Mouse (Mus musculus): ENCODE data around the gene Wdr38.

Gene Wdr38

DNA sequence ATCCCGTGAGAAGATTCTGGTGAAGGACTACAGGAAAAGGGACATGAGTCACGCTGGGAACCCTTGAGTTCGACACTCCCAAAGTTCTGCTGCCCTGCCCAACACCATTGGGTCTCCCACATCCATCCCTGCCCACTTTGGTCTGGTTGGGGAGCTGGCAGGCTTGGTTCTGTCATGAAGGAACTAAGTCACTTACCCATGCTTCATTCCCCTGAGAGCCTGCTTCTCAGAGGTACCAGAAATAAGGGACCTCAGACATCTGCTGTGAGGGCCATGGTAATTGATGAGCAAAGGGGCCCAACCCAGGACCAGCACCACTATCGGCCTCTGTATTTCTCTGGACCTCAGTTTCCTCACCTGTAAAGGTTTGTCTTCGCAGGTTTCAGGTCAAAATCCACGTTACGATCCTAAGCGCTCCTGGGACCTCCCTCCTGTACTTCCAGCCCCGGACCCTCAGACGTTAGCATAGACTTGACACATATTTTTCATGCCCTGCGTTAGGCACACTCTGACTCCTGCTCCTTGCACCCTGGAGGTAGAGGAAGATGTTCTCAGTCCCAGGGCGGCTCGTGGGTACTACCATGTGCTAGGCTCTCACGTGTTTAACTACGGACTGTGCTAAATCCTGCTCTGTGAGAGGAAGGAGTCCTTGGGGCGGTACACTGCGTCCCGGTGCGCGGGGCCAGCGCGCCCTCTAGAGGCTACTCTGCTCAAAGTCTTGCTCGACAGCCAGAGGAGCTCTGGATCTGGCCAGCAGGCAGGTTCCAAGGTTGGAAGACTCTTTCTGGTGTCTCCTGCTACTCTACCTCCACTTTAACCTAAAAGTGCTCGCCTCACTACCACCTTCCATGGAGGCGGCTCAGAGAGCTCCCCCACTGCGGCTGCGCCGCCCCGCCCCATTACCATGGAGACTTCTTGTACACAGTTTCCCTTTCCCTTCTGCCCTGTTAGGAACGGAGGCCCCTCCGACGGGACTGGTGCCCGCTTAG lies at the start of gene Wdr38:
TSS of gene Wdr38 (plus strand) at position 91 of the 989 bp plus-strand sequence.
- peak; percentile 99 for DNase-seq

DNA sequence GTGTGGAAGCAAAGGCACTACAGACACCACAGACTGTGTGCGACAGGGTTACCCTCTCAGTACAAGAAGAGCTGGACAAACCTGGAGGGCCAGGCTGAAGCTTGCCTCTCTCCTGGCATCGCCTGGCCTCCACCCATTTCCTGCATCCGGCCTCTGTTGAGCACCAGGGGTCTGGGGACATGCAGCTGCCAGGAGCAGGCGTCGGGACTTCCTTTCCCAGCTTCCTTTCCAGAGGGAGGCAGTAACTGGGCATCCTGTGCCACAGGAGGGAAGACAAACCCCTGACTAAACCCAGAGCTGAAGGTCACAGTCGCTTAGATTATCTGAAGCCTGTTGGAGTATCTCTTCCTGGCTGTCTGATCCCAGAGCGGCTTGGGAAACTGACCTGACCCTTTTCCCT lies 49.7 kb upstream of the Wdr38 start:
- peak; percentile 95 for DNase-seq

DNA sequence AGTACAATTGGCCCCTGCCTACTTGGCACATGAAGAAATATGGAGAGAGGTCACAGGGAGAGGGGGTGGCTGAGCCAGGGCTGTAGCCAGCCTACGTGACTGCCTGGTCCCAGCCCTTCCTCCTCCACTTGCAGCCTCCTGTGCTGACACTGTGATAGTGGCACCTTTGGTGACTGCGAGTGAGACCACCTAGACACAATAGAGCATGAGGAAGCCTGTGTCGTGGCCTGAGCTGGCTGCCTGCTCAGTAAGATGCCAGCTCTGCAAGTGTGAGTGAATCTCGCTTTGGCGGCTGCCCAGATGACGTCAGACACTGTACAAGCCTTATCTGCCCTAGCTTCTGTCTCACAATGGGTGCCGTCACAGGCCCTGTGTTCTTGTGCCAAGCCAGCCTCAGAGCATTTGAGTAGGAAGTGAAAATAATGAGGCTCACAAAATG lies 47.0 kb upstream of the Wdr38 start:
- peak; percentile 99 for DNase-seq

DNA sequence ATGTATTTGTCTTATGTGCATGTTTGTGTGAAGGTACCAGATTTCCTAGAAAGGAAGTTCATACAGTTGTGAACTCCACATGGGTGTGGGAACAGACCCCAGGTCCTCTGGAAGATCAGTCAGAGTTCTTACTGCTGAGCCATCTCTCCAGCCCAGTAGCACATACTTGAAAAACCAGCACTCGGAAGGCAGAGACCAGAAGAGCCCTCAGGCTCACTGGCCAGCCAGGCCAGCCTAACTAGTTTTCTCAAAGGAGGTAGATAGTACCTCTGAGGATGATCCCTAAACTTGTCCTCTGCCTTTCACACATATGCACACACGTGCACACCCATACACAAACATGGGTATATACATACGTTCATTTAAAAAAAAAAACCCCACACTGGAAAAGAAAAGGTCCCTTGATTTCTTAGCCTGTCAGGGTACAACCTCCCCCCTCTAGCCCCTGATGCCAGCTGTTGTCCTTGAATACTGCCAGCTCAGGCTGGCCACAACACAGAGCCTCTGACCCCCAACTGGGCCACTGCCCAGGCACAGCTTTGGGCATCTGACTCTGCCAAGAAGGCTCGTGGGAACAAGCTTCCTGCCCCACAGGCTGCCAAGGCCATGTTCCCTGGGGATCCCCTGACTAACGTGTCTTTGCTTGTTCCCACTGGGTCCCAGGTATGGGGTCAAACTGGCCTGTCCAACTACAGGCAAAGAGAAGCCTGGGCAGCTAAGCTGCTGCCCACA lies 44.0 kb upstream of the Wdr38 start:
- DNase-seq: peak; percentile 98

DNA sequence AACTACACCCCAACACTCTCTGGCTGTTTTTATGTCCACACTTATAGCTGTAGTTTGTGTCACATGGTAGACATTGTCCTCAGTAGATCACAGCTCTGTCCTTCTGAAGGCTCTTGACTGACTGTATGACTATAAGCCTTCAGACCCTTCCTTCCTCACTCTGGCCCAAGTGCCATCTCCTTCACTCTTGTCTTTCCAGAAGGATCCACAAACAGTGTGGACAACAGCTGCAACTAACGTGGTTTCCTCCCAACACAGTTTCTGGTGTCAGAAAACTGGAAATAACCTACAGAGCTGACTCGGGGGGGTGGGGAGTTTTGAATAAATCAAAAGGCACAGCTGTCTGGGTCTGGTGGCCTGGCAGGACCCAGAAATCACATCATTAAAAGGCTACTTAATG lies 41.2 kb upstream of the Wdr38 start:
- no peak for DNase-seq

DNA sequence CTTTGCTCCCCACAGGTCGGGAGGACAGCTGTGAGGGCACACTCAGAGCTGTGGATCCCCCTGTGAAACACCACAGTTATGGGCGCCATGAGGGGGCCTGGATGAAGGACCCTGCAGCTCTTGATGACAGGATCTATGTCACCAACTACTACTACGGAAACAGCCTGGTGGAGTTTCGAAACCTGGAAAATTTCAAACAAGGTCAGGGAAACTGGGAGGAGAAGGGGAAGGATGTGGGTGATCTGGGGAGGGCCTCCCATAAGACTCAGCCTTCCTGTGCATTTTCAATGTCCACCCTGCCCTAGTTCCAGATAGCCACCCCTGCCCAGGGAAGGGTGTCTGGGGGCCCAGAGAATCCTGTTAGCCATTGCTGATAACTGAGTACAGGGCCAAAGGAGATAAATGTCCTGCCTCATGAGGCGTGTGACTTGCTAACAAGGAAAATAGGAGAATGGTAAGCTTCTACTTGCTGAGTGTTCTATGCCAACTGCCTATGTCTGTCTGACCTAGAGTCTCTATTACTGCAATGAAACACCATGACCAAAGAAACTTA lies 39.5 kb upstream of the Wdr38 start:
- DNase-seq: no peak

DNA sequence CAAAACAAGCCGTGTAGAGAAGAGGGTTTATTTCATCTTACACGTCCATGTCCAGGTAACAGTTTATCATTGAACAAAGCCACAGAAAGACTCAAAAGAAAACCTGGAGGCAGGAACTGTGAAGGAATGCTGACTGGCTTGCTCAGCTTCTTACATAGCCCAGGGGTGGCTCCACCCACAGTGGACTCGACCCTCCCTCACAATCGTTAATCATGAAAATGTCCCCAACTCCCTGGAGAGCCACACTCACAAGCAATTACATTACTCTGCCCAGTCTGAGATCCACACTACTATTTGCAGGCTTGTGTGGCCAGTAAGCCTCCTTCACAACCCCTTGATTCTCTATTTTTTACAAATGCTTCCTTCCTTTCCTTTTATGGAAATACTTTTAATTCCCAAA lies 33.1 kb upstream of the Wdr38 start:
- DNase-seq: no peak

DNA sequence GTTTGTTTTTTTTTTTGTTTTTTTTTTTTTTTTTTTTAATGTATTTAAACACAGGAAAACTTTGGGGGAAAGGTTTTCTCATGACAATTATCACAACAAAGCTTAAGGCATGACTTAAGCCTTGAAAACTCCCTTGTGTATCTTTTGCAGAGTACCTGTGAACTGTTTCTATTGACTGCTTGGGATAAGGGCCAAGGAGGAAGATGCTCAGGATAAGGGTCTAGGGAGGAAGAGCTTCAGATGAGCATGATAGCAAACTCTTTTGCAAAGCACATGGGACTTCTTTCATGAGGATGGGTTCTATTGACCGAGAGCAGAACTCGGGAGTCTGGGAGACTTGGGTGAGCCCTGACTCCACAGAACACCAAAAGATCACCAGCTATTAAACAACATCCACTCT lies 27.6 kb upstream of the Wdr38 start:
- DNase-seq: no peak

DNA sequence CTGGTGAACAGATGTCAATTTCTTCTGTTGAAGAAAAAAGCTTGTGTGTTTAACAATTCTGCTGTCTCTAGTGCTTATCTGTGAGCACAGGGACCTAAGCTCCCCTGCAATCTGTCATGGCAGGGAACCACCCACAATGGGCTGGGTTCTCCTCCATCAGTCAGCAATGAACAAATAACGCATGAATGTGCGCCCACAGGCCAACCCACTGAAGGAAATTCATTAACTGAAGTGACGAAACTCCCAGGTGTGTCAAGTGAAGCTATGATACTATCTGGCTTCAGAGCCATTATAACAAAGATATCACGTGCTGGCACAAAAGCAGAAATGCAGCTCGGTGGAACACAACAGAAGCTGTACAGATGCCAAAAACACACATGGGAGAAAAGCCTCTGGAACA lies 27.2 kb upstream of the Wdr38 start:
- no peak for DNase-seq

DNA sequence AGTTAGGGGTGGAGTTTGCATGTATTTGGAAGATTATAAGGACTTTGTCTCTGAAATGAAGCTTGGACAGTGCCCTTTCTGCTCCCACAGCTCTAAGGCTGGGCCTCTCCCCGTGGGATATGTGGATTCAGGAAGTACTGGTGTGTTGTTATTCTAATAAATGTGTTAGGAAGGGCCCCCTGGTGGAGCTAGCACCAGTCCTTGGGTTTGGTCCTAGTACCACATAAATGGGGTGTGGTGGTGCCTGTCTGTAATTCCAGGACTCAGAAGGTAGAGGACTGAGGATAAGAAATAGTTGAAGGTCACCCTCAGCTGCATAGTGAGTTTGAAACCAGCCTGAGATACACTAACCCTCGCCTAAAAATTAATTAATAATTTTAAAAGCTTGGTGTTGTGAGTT lies 24.1 kb upstream of the Wdr38 start:
- DNase-seq: no peak

DNA sequence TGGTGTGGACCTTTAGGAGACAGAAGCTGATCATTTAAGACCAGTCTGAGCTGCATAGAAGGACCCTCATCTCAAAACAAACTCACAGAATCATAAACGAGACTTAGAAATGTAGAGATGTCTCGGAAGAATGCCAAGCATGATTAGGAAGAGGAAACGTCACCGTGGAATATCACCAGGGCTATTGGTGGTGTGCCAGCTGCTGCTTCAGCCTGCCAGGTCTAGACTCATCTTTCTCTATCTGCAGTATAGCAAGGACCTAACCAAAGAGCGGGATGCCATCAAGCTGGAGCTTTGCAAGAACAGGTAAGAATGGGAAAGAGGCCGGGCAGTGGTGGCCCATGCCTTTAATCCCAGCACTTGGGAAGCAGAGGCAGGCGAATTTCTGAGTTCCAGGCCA lies 23.6 kb upstream of the Wdr38 start:
- DNase-seq: no peak

DNA sequence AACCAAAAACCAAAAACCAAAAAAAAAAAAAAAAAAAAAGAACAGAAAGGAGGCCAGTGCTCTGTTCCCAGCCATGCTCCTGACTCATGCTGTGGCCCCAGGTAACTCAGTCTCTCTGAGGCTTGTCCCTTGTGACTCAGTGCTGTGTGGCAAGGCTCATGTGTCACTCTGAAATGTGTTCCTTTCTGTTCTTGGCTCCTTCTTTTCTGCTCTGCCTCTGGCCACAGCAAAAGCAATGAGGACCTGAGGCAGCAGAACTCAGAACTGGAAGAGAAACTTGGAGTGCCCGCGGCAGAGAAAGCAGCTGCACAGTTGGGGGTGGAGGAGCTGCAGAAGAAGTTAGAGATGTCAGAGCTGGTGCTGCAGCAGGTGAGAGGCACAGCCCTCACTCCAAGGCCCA lies 23.1 kb upstream of the Wdr38 start:
- DNase-seq: no peak

DNA sequence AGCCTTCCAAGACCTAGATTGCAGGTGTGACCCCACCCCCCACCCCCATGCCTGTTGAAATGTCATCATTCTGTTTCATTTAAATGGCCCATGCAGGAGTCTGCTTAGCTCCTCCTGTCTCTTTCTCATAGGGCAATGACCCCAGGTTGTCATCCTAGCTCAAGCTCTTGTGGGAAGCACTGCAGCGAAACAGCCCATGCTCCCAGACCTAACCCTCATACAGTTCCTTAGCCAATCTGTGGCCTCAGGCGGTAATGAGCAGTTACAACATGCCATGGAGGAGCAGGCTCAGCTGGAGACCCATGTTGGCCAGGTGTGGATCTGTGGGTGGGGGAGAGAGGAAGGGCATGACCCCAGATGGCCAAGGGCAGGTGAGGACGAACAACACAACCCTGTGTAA lies 22.1 kb upstream of the Wdr38 start:
- DNase-seq: no peak

DNA sequence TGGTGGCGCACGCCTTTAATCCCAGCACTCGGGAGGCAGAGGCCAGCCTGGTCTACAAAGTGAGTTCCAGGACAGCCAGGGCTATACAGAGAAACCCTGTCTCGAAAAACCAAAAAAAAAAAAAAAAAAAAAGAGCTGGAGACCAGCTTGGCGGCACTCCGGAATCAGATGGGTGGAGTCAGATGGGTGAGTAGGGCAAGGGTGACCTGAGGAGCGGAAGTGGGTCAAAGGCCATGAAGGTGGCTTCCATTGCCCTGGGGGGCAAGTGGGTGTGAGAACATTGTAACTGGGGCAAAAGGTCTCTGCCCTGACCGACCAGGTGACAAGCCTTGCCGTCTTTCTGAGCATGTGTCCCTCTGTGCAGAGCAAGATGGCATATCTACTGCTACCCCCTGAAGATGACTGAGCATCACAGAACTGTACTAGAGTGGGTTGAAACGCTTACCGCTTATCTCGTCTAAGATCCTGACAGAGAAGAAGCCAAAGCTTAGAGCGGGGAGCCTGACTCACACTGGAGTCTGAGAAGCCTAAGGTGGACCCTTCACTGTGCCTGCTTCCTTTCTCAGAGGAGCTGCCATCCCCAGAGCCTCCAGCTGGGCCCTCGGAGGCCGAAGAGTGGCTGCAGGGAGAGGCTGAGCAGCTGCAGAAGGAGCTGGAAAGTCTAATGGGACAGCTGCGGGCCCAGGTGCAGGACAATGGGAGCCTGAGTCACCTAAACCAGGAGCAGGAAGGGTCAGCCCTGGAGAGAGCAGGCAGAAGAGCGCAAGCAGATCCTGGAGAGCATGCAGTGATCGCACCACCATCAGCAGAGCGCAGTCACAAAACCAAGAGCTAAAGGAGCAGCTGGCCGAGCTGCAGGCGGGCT lies 21.1 kb upstream of the Wdr38 start:
- DNase-seq: no peak

DNA sequence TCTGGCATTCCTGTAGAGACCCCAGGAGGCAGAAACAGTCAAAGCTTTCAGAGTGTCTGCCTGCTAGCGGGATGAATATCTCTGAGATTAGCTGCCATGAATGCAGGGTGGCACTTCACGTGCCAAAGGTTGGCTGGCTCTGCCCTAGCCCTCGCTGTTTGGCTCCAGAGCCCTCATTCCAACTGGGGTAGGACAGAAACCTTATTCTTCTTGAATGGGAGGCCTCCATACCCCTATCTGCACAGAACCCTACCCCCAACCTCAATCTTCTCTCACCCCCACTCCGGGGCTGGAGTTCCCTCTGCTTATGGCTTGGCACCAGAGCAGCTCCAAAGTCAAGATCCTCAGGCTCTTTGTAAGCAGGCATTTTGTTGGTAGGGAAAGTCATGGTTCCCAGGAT lies 19.4 kb upstream of the Wdr38 start:
- no peak for DNase-seq

DNA sequence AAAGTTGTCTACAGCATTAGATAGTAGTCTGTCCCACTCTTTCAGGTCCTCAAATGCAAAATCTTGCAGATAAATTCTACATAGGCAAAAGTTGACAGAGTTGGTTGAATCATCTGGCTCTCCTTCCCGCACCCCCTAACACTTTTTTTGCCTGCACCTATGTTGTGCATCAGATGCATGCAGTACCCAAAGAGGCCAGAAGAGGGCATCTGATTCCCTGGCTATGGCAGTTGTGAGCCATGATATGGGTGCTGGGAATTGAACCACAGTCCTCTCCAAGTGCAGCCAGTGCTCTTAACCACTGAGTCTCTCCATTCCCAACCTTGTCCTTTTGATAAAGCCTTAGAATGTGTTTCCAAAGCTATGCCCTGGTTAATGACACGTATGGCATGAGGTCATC lies 13.8 kb upstream of the Wdr38 start:
- DNase-seq: no peak

DNA sequence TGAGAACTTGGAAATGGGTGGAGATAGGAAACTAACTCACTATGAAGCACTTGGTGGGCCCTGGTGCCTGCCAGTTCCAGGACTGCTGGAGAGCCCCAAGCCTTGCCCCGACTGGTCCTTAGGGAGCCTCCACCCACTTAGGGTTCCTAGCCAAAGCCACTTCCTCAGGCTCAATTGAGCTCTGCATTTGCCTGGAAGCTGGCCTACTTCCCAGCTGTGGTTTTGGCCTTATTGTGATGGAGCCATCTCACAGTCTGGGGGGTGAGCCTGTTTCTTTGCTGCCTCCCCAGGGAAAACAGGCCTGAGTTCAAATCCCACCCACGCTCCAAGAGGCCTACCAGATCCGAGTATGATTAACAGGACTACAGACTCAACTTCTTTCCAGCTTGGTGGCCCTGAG lies 10.7 kb upstream of the Wdr38 start:
- peak; percentile 99 for DNase-seq

DNA sequence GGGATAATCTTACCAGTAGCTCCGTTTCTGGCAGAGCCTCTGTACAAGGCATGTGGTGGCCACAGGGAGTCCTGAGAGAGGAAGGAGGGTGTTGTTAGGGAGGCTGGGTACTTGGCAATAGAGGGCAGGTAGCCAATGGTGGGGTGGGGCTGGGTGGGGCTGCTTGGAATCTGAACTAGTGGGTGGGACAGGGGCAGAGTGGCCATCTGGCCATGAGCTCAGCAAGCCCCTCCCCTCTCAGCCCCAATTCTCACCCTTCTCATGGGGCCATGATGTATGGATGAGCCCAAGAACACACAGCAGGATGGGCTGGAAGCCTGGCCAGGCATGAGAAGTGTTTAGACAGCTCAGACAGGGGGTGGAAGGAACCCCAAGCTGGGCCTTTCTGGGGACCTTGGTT lies 9.9 kb upstream of the Wdr38 start:
- DNase-seq: no peak

DNA sequence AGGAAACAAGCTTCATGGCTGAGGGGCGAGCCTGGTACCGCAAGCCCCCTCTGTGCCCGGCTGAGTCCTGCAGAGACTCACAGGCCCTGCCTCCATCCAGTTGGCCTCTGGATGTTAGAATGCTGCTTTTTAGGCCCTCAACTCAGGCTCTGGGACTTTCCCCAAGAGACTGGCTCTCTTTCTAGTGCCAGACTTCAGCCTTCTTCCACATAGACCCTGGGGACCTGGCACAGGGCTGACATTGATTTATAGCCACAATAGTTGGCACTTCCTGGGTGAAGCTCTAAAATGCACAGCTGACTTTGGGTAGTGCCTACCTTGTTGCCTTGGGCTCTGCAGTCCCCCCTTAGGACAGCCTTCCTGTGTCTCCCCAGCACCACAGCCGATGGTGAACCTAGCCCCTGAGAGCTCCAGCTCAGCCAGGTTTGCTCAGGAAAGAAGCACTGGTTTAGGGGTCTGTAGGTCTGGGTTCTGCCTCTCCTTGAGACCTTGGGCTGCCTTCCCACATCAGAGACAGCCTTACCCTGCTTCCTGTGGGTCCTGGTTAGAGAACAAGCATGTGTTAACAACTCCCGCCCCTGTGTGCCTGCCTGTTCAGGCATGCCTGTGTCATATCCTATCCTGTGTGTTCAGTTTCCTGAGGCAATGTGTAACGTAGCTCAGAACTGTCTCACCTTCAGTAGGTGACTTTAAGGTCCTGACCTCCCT lies 9.3 kb upstream of the Wdr38 start:
- peak; percentile 89 for DNase-seq

DNA sequence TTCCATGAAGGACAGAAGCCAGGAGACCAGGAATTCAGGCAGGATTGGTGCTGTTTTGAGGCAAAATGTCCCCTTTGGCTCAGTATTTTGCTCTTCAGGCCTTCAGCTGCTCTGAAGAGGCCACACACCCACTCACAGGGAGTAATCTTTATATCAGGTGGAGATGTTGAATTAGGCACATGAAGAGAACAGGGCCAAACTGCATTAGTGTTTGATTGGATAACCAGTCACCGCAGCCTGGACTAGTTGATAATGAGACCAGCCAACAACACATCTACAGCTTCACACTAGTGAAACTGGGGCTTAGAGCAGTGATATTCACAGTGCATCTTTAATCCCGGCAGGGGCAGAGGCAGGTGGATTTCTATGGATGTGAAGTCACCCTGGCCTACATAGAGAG lies 8.3 kb upstream of the Wdr38 start:
- DNase-seq: no peak

DNA sequence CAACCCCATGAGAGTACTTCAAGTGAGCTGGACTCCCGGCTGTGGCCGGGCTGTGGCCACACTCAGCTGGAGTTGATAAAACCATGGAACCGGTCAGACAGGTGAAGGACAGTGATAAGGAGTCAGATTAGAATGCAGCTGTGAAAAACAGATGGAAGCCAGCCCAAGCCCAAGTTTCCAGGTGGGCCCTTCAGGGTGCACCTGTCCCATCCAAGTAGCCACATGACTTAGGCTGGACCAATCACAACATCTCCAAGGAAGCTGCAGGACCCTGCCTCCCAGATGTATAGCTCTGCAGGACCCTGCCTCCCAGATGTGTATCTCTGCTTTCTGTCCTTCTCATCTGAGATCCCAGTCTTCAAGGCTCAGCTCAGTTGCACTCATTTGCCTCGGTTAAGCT lies 5.3 kb upstream of the Wdr38 start:
- DNase-seq: no peak

DNA sequence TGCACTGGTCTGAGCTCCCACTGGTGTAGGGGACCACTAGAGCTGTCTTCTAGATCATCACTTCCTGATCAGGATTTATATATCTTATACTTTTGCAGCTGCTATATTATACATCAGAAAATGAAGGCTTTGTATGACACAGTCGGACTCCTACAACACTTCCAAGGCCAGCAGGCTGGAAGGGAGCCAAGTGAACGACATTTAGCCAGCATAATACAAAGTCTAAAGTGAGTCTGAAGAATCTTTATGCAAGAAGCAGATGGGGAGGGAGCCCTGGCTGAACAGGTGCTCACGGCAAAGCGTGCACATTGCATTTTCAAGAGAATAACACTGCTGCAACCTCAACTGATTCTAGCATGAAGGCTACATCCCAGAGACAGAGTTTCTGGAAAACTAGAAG lies 4.8 kb upstream of the Wdr38 start:
- no peak for DNase-seq
